Mouse (Mus musculus): ENCODE results near the gene Rassf8. TPM values are rescaled to one million over a fixed set of nuclear protein-coding genes. Genes with fewer than 3 reads are reported as not detected.

Rassf8 gene
- polyA plus RNA-seq, 1 experiment from 2014 or later, result 4.3 TPM

Other genes starting within 250 kb of the Rassf8 start
- 0.75 and 1.00 TPM in 2 replicates for gene Lmntd1, start 132.4 kb upstream of the Rassf8 start, polyA plus RNA-seq (2015; fragmentation: Nextera tagmentation; extraction: Ambion mirVana)
- gene Tuba3b, start 131.0 kb upstream of the Rassf8 start, polyA plus RNA-seq (2015; fragmentation: Nextera tagmentation; extraction: Ambion mirVana), result not detected in 2 replicates
- 4.0 and 4.1 TPM in 2 replicates for gene Bhlhe41, start 118.8 kb downstream of the Rassf8 start, polyA plus RNA-seq (2015; fragmentation: Nextera tagmentation; extraction: Ambion mirVana)
- gene Sspn, start 184.9 kb downstream of the Rassf8 start, polyA plus RNA-seq (2015; fragmentation: Nextera tagmentation; extraction: Ambion mirVana), result 3.3 and 4.4 TPM in 2 replicates